Mouse (Mus musculus) spleen, postnatal 4 days (tissue): ENCODE data around the gene Crip2.

Experiments used
- DNase-seq, 2 experiments: peaks; one replicate each; pipeline ENCODE4 v3.0.0; 2022; ENCODE audit warnings: low spot score in 2 of 2

Crip2 gene

GRCm38 (mm10) chr12:113147481-113147880 is 7.4 kb downstream of the Crip2 start:
- no peak for DNase-seq

DNA sequence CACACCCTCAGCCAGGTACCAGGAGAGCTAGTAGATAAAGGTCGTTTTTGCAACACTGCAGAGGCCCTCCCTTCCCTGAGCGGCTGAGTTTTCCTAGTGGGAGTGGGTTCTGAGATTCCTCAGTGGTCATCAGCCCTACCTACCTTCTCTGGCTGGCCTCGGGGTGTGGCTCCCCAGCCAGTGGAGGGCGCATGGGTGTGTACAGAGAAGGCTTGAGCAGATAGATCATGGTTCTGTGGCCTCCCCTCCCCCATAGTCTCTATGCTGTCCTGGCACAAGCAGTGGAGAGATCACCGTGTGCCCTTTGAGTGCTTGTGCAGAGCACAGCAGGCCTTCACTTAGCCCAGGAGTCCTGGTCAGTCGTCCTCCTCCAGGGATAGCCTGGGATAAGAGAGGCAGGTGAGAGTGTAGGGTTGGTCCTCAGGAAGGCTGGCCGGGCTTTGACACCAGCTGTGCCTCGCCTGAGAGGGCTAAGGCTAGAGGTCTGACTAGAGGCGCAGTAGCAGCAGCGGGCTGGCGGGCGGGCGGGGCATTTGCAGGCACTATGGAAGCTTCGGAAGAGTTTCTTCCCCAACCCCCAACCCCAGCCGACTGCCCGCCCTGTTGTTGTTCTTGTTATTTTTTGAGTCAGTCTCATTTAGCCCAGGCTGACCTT is 8.5 kb downstream of the Crip2 start:
- peak; percentile 76 to 84 for DNase-seq

GRCm38 (mm10) chr12:113149341-113149740 is 9.3 kb downstream of the Crip2 start:
- DNase-seq = no peak

DNA sequence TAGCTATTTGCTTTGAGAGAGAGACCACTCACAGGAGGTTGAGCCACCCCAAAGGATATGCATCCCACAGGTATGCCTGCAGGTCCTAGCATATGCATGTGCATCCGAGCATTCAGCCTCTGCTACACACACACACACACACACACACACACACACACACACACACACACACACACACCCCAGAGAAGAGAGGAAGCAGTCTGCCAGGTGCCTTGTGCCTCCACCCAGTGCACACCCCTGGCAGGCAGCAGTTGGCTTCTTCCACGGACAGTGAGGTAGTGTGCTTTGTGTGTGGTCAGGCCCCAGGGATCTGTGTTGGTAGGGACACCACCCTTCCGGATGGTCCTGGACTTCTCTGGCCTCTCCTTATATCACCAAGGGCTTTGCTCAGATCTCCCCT is 9.9 kb downstream of the Crip2 start:
- no peak for DNase-seq

DNA sequence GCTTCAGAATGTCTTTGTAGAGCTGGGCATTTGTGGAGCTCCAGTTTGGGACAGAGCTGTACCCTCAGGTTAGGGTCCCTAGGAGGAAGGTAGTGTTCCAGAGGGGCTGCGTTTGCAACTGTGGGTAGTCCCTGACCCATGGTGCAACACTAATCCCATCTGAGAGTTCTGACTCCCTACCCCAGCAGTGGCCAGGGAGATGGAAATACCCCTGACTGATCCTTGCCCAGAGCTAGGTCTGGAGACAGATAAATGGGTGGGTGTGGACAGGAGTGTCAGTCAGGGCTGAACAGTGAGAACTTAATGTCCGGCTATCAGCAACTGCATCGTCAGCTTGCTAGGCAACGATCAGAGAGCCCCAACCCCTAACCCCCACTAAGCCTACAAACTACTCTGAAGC is 10.6 kb downstream of the Crip2 start:
- DNase-seq = no peak

- DNase-seq = no peak
These were observed 11.0 kb downstream of the Crip2 start for GRCm38 (mm10) chr12:113151046-113151445.

DNA sequence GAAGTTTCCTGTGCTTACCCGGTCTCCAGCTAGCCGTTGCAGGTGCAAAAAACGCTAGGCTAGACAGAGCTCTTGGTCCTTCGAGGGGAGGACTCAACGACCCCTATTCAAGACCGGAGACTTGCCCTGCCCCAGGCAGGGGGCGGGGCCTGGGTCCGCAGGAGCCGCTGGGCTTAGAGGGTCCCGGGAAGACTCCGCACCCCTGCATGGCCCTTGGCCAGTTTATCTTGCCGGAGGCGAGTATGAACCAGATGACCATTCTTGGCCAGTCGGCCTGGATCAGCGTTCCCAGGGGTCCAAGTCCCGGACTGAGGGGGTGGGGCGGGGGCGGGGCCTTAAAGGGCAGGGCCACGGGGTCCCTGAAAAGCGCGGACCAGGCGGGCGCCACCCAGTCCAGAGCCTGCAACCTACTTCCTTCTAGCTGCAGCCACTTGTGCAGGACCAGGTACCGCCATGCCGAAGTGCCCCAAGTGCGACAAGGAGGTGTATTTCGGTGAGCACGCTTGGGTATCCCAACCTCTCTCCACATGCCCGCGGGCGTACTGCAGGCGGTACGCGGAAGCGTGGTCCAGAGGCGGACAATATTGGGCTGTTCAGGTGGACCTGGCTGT is 11.7 kb downstream of the Crip2 start:
- peak in 1 of 2 experiments; percentile 60 for DNase-seq

DNA sequence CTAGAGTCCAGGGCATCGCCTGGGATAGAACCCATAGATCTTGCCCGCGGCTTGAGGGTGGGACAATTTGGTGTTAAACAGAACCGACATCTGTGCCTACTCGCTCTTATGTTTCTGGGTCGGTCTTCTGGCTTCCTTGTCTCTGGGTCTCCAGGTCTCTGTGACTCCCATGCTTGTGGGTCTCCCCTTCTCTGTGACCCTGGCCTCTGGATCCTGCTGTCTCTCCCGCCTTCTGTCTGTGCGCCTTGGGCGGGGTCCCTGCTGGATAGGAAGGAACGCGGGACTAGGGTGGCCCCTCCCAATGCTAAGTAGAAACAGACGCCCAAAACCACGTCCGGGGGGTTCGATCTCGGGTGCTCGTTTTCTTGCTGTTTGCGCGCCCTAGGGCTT is 12.2 kb downstream of the Crip2 start:
- DNase-seq = no peak

GRCm38 (mm10) chr12:113152991-113153525 is 13.0 kb downstream of the Crip2 start:
- DNase-seq = no peak

DNA sequence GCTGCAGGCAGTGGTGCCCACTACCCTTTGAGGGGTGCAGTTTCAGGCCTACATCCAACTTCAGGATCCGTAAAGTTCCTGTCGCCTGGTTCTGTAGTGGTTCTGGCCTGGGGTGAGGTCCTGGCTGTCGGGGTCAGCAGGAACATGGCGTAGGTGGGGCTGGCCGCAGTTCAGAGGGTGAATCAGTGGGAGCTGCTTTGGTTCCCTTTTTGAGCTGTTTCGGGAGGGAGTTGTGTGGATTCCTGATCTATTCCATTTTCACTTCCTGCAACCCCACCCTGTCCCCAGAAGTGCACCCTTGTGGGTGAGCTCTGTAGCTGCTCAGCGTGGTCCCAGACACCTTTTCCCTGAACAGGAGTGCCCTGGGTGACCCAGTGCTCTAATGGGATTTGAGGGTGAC is 13.9 kb downstream of the Crip2 start:
- DNase-seq = no peak

GRCm38 (mm10) chr12:113154747-113155075 is 14.7 kb downstream of the Crip2 start:
- DNase-seq = no peak

DNA sequence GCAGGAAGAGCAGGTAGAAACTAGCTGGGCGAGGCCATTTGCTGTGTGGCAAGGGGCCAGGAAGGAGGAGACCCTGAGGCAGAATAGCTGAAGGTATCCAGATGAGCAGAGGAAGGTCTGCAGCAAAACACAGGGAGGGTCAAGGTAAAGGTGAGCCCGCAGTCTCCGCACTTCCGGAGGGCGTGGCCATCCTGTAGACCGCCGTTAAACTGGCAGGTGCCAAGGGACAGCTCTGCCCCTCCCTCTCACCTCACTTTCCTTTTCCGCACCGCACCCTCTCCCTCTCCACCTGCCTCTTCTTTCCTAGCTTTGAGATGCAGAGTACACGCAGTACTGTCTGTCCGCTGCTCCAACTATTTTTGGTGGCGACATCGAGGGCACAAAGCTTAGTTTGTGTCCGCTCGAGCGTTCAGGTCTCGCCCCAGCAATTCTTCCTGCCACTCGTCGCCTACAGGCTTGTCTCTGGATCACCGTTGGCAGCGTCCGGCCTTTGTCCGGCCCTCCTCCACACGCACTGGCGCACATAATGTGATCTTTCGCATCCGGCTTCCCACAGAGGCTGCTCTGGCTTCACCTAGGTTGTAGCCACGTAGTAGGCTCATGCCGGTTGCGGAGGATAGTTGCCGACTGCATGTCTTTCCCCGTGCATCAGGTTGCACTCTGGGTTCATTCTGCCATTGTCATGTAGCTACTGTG is 15.2 kb downstream of the Crip2 start:
- no peak for DNase-seq

- peak; percentile 99 to 100 for DNase-seq
These were observed 16.0 kb downstream of the Crip2 start, which contains the start of gene Tedc1 for GRCm38 (mm10) chr12:113155887-113156539. Gene Tedc1 (plus strand): TSS chr12:113156421.

GRCm38 (mm10) chr12:113156540-113156929 is 16.5 kb downstream of the Crip2 start:
- DNase-seq = no peak

- DNase-seq = no peak
These were observed 17.0 kb downstream of the Crip2 start for GRCm38 (mm10) chr12:113157002-113157401.

- no peak for DNase-seq
These were observed 17.5 kb downstream of the Crip2 start for GRCm38 (mm10) chr12:113157521-113157920.

DNA sequence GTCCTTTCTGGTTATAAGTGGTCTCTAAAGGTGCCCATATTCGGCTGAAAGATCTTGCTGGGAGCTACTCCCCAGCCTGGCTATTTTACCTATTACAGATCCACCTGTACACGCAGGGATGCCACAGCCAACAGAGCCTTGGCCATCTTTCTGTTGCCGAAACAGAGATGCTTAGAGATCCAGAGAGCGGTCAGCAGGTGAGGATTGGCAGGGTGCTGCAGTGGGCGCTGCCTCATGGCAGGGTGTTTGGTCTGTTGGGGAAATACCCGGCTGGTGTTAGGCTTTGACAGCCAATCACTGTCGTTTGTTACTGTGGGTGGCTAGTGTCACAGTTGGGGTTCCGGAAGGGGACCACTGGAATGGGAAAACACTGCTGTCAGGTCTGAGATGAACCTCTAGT is 17.9 kb downstream of the Crip2 start:
- no peak for DNase-seq

DNA sequence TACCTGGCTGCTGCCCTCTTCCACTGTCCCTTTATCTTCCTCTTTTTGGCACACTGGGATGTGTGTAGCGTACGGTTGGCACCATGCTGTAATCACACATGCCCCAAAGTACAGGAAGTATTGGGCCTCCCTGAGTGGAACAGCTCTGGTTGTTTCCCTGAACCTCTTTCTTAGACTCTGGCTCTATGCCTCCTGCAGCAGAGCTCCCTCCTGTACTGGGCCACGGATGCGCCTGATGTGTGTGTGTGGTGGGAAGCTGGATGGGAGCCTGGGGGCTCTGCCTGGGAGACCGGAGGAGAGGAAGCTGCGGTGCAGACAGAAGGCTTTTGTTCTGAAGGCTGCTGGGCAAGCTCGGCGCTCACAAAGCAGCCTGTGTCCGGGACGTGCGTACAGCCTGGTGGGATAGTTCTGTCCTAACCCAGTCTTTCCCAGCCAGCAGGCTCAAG is 23.5 kb downstream of the Crip2 start:
- peak in 1 of 2 experiments; percentile 60 for DNase-seq

DNA sequence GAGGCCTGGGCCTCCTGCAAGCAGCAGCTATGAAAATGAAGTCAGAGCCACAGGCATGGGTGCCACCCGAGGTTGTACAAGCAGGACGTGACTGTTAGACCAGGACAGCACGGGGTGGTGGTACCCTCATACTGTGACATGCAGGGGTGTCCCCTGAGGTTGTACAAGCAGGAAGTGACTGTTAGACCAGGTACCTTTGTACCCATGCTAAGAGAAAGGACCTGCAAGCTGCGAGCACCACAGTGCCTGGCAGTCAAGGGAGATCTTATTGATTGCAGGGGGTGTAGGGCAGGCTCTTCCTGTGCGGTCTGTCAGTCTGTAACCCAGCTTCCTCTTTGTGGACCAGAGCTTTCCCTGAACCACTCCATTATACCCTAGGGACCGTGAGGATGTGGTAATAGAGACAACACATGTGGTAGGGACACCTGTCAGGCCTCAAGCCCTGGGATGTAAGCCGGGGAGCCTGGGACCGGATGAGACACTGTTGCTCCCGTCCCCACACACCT is 28.0 kb downstream of the Crip2 start:
- peak; percentile 53 to 75 for DNase-seq

GRCm38 (mm10) chr12:113176960-113177725 is 37.1 kb downstream of the Crip2 start:
- DNase-seq = no peak

- no peak for DNase-seq
These were observed 41.0 kb downstream of the Crip2 start for GRCm38 (mm10) chr12:113181020-113181419.
